Mouse (Mus musculus): ENCODE data around the gene Farp2. TPM values are rescaled to one million over a fixed set of nuclear protein-coding genes. Genes with fewer than 3 reads are reported as not detected.
A peak's percentile ranks its signal among the peaks of the same experiment; 100 is the strongest.
"Not testable (repeated sequence)": the region's sequence is repeated elsewhere in the genome, so short reads cannot be mapped to it uniquely, and the experiment has no call there.

Gene Farp2
- polyA plus RNA-seq (2015; fragmentation: Nextera tagmentation; extraction: Ambion mirVana) = 1.2 and 1.6 TPM in 2 replicates

DNA sequence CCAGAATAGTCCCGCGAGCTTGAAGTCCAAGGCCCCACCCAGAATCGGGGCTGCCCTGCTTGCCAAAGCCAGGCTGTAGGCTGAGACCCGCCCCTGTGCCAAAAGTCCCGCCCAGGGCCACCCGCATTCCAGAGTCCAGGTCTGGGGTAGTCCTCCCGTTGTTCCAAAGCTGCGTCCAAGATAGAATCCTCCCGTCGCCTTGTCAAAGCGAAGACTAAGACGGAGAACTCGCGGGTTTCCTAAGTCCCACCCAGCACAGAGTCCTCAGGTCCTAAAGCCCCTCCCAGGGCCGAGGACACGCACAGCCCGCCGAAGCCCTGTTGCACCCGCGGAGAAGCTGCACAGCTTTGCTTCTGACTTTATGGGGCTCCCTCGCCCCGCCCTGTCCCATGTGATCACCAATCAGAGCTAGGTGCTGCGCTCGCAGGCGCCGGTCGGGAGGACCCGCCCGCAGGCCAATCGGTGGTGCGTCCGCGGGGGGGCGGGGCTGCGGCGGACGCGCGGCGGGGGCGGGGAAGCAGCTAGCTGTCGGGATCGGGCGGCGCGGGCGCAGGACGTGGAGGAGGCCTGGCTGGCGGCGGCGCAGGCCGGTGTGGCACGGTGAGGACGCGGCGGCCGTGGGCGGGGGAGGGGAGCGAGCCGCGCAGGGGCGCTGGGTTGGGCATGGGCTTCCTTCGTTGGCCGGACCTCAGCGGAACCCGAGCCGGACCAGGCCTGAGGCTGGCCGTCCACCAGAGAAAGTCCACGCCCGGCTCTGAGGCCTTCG is at the start of gene Farp2:
TSS of gene Farp2 (plus strand) at position 495 of the 766 bp plus-strand sequence.
- Histone ChIP-seq H3K27ac (replicated peaks) (peak within 1 kb of the TSS; percentile 86), H3K27me3 (peaks cover 8% of the 10 kb centered on the region; the same call in 1 of the 2 replicates), H3K36me3 (replicated peaks) (peaks cover 27% of the 10 kb centered on the region), H3K4me3 (replicated peaks) (peak within 1 kb of the TSS; percentile 68), H3K4me1 (replicated peaks) (peaks cover 34% of the 10 kb centered on the region), H3K4me2 (peak within 1 kb of the TSS; percentile 99), H3K9me3 (replicated peaks) (no peaks in the 10 kb centered on the region), H3K9ac (peak within 1 kb of the TSS; percentile 71)
- under 1% methylated on average over 66 of the region's 71 CpGs for WGBS (ENCODE audit: insufficient replicate concordance)
- peak; percentile 98 for ATAC-seq (ENCODE audit: insufficient read depth)

DNA sequence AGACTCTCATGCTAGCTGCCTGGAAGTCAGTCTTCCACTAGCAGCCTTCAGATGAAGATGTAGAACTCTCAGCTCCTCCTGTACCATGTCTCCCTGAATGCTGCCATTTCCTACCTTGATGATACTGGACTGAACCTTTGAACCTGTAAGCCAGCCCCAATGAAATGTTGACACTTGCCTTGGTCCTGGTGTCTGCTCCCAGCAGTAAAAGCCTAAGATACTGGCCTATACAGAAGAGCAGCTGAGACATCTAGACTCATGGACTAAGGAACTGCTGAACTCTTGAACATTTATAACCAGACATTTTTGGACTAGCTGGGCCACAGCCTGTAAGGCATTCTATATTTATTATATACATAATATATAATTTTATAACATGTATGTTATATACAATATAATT is 46.8 kb upstream of the Farp2 start:
- Histone ChIP-seq H3K27me3 (no peaks in the 10 kb centered on the region), H3K9ac (no peak overlapping the region), H3K4me3 (replicated peaks) (no peak overlapping the region), H3K4me2 (no peak overlapping the region), H3K9me3 (replicated peaks) (no peaks in the 10 kb centered on the region), H3K36me3 (replicated peaks) (no peaks in the 10 kb centered on the region), H3K27ac (replicated peaks) (no peak overlapping the region), H3K4me1 (replicated peaks) (0 out of 2 replicates have a peak, but pooled peaks cover 6% of the 10 kb centered on the region)
- no peak for ATAC-seq (ENCODE audit: insufficient read depth)

DNA sequence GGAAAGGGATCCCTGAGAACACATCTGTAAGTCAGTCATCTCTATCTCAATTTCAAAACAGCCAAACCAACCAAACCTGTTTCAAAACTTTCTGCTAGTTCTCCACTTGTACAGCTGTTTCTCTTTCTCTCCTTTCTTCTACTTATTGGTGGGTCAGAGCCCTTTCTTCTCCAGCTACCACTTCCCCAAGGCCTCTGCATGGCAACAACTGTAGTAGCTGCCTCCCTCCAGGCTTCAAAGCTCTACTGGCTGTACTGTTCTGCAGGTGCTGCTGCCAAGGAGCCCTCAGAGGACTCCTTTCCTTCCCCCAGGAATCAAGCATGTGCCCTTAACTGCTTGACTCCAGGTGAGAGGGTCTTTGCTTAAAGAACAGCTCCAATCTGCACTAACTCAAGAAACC is 46.1 kb upstream of the Farp2 start:
- no peak overlapping the region for H3K9ac ChIP-seq
- no peak for ATAC-seq (ENCODE audit: insufficient read depth)
- no peaks in the 10 kb centered on the region for H3K36me3 ChIP-seq (replicated peaks)
- no peaks in the 10 kb centered on the region for H3K27me3 ChIP-seq
- no peak overlapping the region for H3K27ac ChIP-seq (replicated peaks)
- H3K9me3 ChIP-seq (replicated peaks) = no peaks in the 10 kb centered on the region
- no peak overlapping the region for H3K4me2 ChIP-seq
- H3K4me3 ChIP-seq (replicated peaks) = no peak overlapping the region
- H3K4me1 ChIP-seq (replicated peaks) = 0 out of 2 replicates have a peak, but pooled peaks cover 6% of the 10 kb centered on the region

DNA sequence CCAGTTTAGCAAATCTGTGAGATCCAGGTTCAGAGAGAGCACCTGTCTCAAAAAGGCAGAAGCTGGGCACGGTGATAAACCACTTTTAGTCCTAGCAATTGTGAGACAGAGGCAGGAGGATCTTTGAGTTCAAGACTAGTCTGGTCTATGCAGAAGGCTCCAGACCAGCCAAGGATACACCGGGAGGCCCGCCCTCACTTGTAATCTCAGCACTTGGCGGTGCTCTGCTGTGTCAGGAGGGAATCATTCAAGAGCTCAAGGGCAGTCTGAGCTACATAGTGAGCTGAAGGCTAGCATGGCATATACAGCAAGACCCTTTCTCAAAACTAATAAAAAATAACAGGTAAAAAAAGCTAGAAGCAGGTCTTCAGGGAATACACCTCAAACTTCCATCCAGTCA is 43.3 kb upstream of the Farp2 start:
- Histone ChIP-seq H3K36me3 (replicated peaks) (no peaks in the 10 kb centered on the region), H3K27me3 (no peaks in the 10 kb centered on the region), H3K9ac (no peak overlapping the region), H3K27ac (replicated peaks) (no peak overlapping the region), H3K4me3 (replicated peaks) (no peak overlapping the region), H3K9me3 (replicated peaks) (no peaks in the 10 kb centered on the region), H3K4me1 (replicated peaks) (peaks cover 3% of the 10 kb centered on the region; the same call in 1 of the 2 replicates), H3K4me2 (no peak overlapping the region)
- WGBS (ENCODE audit: insufficient replicate concordance) = 69% methylated on average over 4 of the region's 4 CpGs
- ATAC-seq (ENCODE audit: insufficient read depth) = no peak

DNA sequence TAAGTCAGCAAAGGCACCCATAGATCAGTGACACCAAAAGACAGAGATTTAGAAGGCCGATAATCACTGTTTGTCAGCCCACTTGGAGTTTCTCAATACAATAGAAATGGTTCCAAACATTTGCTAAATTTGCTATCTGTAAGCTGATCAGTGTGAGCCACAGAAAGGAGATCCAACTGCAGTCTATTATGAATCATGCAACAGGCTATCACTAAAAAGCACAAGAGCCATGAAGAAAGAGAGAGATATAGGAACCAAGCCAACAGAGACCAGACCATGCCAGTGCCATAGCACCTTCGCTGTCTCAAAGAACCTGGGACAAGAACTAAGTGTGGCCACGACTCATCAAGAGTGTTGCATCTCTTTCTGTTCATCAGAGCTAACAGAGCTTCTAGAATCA is 36.2 kb upstream of the Farp2 start:
- ATAC-seq (ENCODE audit: insufficient read depth) = no peak
- Histone ChIP-seq H3K4me1 (replicated peaks) (peaks cover 27% of the 10 kb centered on the region), H3K36me3 (replicated peaks) (no peaks in the 10 kb centered on the region), H3K4me3 (replicated peaks) (no peak overlapping the region), H3K27me3 (no peaks in the 10 kb centered on the region), H3K9me3 (replicated peaks) (no peaks in the 10 kb centered on the region), H3K27ac (replicated peaks) (no peak overlapping the region), H3K4me2 (no peak overlapping the region), H3K9ac (no peak overlapping the region)
- WGBS (ENCODE audit: insufficient replicate concordance) = 74% methylated on average over 3 of the region's 3 CpGs

DNA sequence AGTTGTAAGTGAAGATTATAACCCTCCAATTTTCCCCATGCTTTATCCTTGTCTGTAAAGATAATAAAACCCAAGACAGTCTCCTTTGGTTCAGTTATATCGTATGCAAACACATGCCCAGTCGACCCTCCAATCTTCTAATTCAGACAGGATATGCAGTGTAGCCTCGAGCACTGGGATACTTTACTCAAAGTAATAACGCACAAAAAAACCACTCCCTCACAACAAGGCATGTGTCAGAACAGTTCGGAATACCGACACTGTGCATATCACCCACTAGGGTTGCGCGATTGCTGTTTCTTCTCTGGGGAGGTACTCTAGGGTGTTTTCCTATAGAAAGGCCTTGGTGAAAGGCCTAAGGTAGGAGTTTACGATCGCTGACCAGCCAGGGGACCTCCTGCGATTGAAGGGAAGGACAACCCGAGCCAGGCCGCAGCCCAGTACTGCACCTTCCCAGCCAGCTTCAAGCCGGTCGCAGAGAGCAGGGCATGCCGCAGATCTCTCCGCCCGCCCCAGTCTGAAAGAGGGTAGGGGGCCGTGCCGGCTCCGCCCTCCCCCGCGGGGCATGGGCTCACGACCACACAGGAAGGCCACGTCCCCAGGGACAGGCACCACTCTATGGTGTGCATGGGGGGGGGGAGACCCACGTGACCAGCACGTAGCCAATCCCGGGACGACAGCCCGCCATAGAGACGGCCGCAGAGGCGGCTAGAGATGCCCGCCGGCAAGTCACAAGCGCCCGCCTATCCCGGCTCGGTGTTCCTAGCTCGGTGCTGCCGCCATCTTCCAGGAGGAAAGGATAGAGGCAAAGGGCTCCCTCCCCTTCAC is 33.9 kb upstream of the Farp2 start:
- Histone ChIP-seq H3K4me3 (replicated peaks) (peak overlapping the region; percentile 88), H3K27ac (replicated peaks) (peak overlapping the region; percentile 95), H3K4me2 (peak overlapping the region; percentile 82), H3K4me1 (replicated peaks) (peaks cover 42% of the 10 kb centered on the region), H3K9ac (peak overlapping the region; percentile 87), H3K27me3 (no peaks in the 10 kb centered on the region), H3K9me3 (replicated peaks) (no peaks in the 10 kb centered on the region), H3K36me3 (replicated peaks) (0 out of 2 replicates have a peak, but pooled peaks cover 2% of the 10 kb centered on the region)
- ATAC-seq (ENCODE audit: insufficient read depth) = peak; percentile 88
- WGBS (ENCODE audit: insufficient replicate concordance) = under 1% methylated on average over 41 of the region's 41 CpGs

DNA sequence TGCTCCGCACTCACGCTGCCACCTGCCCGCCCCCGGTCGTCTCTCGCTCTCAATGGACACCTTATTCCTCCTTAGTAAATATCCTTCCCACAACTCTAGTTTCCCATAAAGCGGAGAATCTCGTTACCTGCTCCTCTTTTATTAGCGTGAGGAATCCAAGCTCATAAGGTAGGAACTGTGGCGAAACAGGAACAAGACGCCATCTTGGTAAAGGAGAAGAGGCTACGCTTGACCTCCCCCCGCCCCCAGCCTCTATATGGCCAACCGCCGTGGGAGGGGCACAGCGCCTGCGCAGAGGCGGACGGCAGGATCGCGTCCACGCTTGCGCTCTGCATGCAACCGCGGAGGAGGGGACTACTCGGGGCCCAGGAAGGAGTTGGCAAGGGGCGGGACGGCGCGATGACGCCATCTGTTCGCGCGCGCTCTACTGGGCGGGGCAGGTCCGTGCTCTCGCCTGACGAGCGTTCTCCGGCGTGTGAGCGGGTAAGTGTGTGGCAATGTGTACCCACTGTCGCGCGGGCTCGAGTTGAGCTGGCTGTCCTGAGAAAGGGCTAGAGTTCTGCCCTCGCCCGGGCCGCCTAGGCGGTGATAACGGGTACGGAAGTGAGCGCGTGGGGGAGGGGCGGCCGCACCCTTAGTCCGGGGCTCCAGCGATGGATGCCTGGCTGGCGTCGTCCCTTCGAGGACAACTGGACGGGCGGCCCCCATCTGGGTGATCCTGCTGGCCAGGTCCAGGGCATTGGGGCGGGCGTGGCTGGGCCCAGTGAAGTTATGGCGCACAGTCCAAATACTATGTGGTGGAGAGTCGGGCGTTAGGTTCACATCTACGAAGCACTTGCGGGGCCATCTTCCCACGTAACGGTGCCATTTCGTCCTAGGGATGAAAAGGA is 33.0 kb upstream of the Farp2 start, which contains the start of gene Hdlbp:
TSS of gene Hdlbp (minus strand) at position 230 of the 890 bp plus-strand sequence.
- Histone ChIP-seq H3K27ac (replicated peaks) (peak within 1 kb of the TSS; percentile 95), H3K4me2 (peak within 1 kb of the TSS; percentile 82), H3K36me3 (replicated peaks) (0 out of 2 replicates have a peak, but pooled peaks cover 2% of the 10 kb centered on the region), H3K27me3 (no peaks in the 10 kb centered on the region), H3K9ac (peak within 1 kb of the TSS; percentile 87), H3K9me3 (replicated peaks) (no peaks in the 10 kb centered on the region), H3K4me3 (replicated peaks) (peak within 1 kb of the TSS; percentile 88), H3K4me1 (replicated peaks) (peaks cover 42% of the 10 kb centered on the region)
- under 1% methylated on average over 74 of the region's 74 CpGs for WGBS (ENCODE audit: insufficient replicate concordance)
- peak; percentile 91 for ATAC-seq (ENCODE audit: insufficient read depth)

DNA sequence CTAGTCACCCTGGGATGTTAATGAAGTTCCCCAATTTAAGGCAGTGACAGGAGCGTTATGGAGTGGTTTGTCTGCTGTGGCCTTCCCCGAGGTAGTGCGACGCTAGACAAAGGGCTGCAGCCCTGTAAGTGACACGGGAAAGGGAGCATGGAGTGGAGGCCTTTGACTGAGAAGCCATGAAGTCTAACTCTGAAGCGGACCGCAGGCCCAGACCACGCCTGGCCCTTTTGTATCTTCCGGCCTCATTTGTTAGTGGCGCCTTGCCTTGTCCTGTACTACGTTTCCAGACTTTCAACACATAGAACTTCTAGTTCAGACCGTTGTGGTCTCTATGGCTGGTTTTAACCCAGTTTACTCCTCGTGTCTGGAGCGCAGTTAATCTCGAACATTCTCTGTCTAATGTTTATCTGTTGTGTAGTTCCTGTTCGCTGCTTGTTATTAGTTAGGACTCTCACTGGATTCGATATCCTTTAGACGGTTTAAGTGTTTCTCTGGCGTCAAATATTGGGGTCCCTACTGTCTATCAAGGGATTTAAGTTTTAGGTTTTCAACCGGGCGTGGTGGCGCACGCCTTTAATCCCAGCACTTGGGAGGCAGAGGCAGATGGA is 32.3 kb upstream of the Farp2 start:
- Histone ChIP-seq H3K4me2 (peak overlapping the region; percentile 82), H3K9me3 (replicated peaks) (no peaks in the 10 kb centered on the region), H3K36me3 (replicated peaks) (0 out of 2 replicates have a peak, but pooled peaks cover 2% of the 10 kb centered on the region), H3K4me3 (replicated peaks) (peak overlapping the region; percentile 88), H3K4me1 (replicated peaks) (peaks cover 42% of the 10 kb centered on the region), H3K27ac (replicated peaks) (peak overlapping the region; percentile 95), H3K9ac (peak overlapping the region; percentile 87), H3K27me3 (no peaks in the 10 kb centered on the region)
- WGBS (ENCODE audit: insufficient replicate concordance) = 3% methylated on average over 23 of the region's 23 CpGs
- no peak for ATAC-seq (ENCODE audit: insufficient read depth)

DNA sequence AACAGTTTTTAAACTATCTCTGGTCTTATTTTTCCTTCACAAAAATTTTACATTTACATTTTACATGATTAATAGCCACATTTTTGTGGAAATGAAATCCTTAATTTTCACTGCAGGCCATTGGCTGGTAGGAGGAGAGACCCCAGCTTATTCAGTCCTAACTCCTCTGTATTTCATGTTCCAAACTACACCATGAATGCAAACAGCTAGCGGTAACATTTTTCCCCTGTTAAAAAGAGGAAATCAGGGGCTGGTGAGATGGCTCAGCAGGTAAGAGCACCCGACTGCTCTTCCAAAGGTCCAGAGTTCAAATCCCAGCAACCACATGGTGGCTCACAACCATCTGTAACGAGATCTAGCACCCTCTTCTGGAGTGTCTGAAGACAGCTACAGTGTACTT is 25.6 kb upstream of the Farp2 start:
- H3K36me3 ChIP-seq (replicated peaks); ATAC-seq (ENCODE audit: insufficient read depth); H3K4me2 ChIP-seq; H3K4me3 ChIP-seq (replicated peaks); H3K27me3 ChIP-seq; H3K27ac ChIP-seq (replicated peaks); H3K9ac ChIP-seq; H3K9me3 ChIP-seq (replicated peaks): not testable (repeated sequence)
- peaks cover 16% of the 10 kb centered on the region for H3K4me1 ChIP-seq (replicated peaks)
- WGBS (ENCODE audit: insufficient replicate concordance) = 59% methylated on average over 3 of the region's 3 CpGs

DNA sequence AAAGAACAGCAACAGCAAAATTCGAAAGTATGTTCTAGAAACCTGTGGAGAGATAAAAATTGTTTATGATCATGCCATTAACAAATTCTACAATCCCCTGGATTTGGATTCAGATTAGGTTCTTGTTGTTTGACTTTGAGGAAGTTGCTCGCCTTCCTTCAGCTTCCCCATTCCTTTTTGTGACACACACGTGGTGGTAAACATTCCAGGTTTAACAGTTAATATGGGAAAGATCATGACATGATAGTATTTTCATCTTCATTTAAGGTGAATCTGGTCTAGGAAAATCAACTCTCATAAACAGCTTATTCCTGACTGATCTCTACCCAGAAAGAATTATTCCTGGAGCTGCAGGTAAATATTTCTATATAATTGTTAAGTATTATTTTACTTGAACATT is 16.6 kb upstream of the Farp2 start:
- Histone ChIP-seq H3K4me1 (replicated peaks) (no peaks in the 10 kb centered on the region), H3K9ac (no peak overlapping the region), H3K4me3 (replicated peaks) (no peak overlapping the region), H3K4me2 (no peak overlapping the region), H3K27me3 (no peaks in the 10 kb centered on the region), H3K27ac (replicated peaks) (no peak overlapping the region), H3K36me3 (replicated peaks) (peaks cover 55% of the 10 kb centered on the region), H3K9me3 (replicated peaks) (no peaks in the 10 kb centered on the region)
- ATAC-seq (ENCODE audit: insufficient read depth) = no peak
- 54% methylated on average over 3 of the region's 3 CpGs for WGBS (ENCODE audit: insufficient replicate concordance)

All from liver, embryonic 15.5 days (tissue).